Mouse (Mus musculus): ENCODE measurements at regions not wholly inside any gene's neighbourhood (a gene's known extent, or its start where the extent isn't known, plus 50 kb on each side); places are given as distances from the start of the nearest gene placed in this dataset.

DNA sequence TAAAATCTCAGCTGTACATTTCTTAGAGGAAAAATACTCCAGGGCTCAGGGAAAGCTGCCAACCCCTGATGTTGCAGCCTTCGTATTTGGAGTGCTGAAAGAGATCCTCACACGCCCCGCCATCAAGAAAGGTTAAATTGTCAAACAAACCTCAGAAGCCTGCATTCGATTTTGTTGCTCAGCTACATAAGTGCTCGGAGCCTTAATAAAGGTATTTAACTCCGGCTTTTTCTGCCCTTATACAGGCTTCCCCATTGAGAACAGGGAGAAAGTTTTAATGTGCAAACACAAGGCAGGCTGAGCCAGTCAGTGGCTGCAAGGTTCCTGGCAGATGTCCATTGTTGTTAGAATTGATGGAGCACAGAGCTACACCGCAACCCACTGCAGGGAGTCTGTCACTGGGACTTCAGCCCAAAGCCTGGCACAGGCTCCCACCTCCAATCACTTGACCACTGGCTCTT lies 107.0 kb upstream of the Tmc3 start:
- H3K9ac ChIP-seq (ENCODE audit: control insufficient read depth, low read depth, low read length, poor library complexity, severe bottlenecking): no peak overlapping the region

GRCm38 (mm10) chr7:83481655-83482054 lies 103.1 kb upstream of the Tmc3 start:
- Histone ChIP-seq H3K4me1 (ENCODE audit: control insufficient read depth in 1 of 2, insufficient read depth in 2 of 2, low read length in 2 of 2) (no peaks in the 10 kb centered on the region), H3K36me3 (ENCODE audit: control insufficient read depth in 1 of 2, insufficient read depth in 2 of 2, low read length in 2 of 2) (no peaks in the 10 kb centered on the region), H3K79me2 (ENCODE audit: control insufficient read depth, insufficient read depth, low read length, poor library complexity) (no peaks in the 10 kb centered on the region), H3K9ac (ENCODE audit: control insufficient read depth, low read depth, low read length, poor library complexity, severe bottlenecking) (no peak overlapping the region), H3K9me3 (replicated peaks; ENCODE audit: insufficient read depth, low read length) (no peaks in the 10 kb centered on the region), H3K27me3 (ENCODE audit: control insufficient read depth in 1 of 2, insufficient read depth in 2 of 2, low read length in 2 of 2) (no peaks in the 10 kb centered on the region), H3K27ac (ENCODE audit: control insufficient read depth, low read depth, low read length) (no peak overlapping the region), H3K4me3 (ENCODE audit: control insufficient read depth in 1 of 2, insufficient read depth in 1 of 2, low read depth in 2 of 2, low read length in 2 of 2) (no peak overlapping the region)
- no peak for TF ChIP-seq NELFE (IDR thresholded peaks at IDR 0.05; ENCODE audit: low read depth, low read length)
- no peak for TF ChIP-seq ZMIZ1 (IDR thresholded peaks at IDR 0.05; ENCODE audit: low read depth, low read length)
- TF ChIP-seq MXI1 (IDR thresholded peaks at IDR 0.05; ENCODE audit: low read depth, low read length): no peak
- no peak for TF ChIP-seq TCF12 (IDR thresholded peaks at IDR 0.05; ENCODE audit: low read depth, low read length)
- TF ChIP-seq MYB (IDR thresholded peaks at IDR 0.05; ENCODE audit: low read depth, low read length): no peak
- no peak for TF ChIP-seq SMC3 (IDR thresholded peaks at IDR 0.05; ENCODE audit: low read depth, low read length)
- TF ChIP-seq JUND (IDR thresholded peaks at IDR 0.05; ENCODE audit: low read depth, low read length): no peak
- TF ChIP-seq ETS1 (IDR thresholded peaks at IDR 0.05; ENCODE audit: low read depth, low read length): no peak
- no peak for TF ChIP-seq TAL1 (IDR thresholded peaks at IDR 0.05; ENCODE audit: low read length)
- no peak for TF ChIP-seq ZC3H11A (IDR thresholded peaks at IDR 0.05; ENCODE audit: low read depth, low read length)
- no peak for TF ChIP-seq MAFK (IDR thresholded peaks at IDR 0.05; ENCODE audit: borderline replicate concordance, low read depth, low read length)
- TF ChIP-seq GATA1 (IDR thresholded peaks at IDR 0.05; ENCODE audit: low read depth, low read length): no peak
- no peak for TF ChIP-seq MAZ (IDR thresholded peaks at IDR 0.05; ENCODE audit: low read depth, low read length)
- TF ChIP-seq POLR2A (IDR thresholded peaks at IDR 0.05; ENCODE audit: control insufficient read depth in 1 of 2, insufficient read depth in 1 of 2, low read depth in 1 of 2, low read length in 2 of 2, poor library complexity in 1 of 2): no peak
- TF ChIP-seq GABPA (IDR thresholded peaks at IDR 0.05; ENCODE audit: low read depth, low read length): no peak
- no peak for TF ChIP-seq ZNF384 (IDR thresholded peaks at IDR 0.05; ENCODE audit: low read depth, low read length)
- TF ChIP-seq MEF2A (IDR thresholded peaks at IDR 0.05; ENCODE audit: extremely low read depth, insufficient replicate concordance, low read depth, low read length, poor library complexity, severe bottlenecking): no peak
- no peak for DNase-seq (ENCODE audit: low read depth, low spot score)

More for the DNA sequence above, 107.0 kb upstream of the Tmc3 start:
- no peaks in the 10 kb centered on the region for H3K36me3 ChIP-seq (ENCODE audit: control insufficient read depth in 1 of 2, insufficient read depth in 2 of 2, low read length in 2 of 2)
- no peak for TF ChIP-seq USF1 (IDR thresholded peaks at IDR 0.05; ENCODE audit: low read depth, low read length)
- TF ChIP-seq USF2 (IDR thresholded peaks at IDR 0.05; ENCODE audit: borderline replicate concordance in 1 of 2, insufficient read depth in 1 of 2, low read depth in 1 of 2, low read length in 2 of 2): no peak
- TF ChIP-seq ZNF384 (IDR thresholded peaks at IDR 0.05; ENCODE audit: low read depth, low read length): no peak
- no peaks in the 10 kb centered on the region for H3K9me3 ChIP-seq (replicated peaks; ENCODE audit: insufficient read depth, low read length)
- no peaks in the 10 kb centered on the region for H3K79me2 ChIP-seq (ENCODE audit: control insufficient read depth, insufficient read depth, low read length, poor library complexity)
- H3K27me3 ChIP-seq (ENCODE audit: control insufficient read depth in 1 of 2, insufficient read depth in 2 of 2, low read length in 2 of 2): no peaks in the 10 kb centered on the region
- no peak overlapping the region for H3K4me3 ChIP-seq (ENCODE audit: control insufficient read depth in 1 of 2, insufficient read depth in 1 of 2, low read depth in 2 of 2, low read length in 2 of 2)
- H3K4me1 ChIP-seq (ENCODE audit: control insufficient read depth in 1 of 2, insufficient read depth in 2 of 2, low read length in 2 of 2): no peaks in the 10 kb centered on the region
- DNase-seq (ENCODE audit: low read depth, low spot score): no peak
- no peak overlapping the region for H3K27ac ChIP-seq (ENCODE audit: control insufficient read depth, low read depth, low read length)
